Mouse (Mus musculus) layer of hippocampus, postnatal 14 days (tissue): ENCODE measurements at regions not wholly inside any gene's neighbourhood (a gene's known extent, or its start where the extent isn't known, plus 50 kb on each side); places are given as distances from the start of the nearest gene placed in this dataset.
A peak's percentile ranks its signal among the peaks of the same experiment; 100 is the strongest.
"Not testable (repeated sequence)": the region's sequence is repeated elsewhere in the genome, so short reads cannot be mapped to it uniquely, and the experiment has no call there.

Experiments used
- DNase-seq, 2 experiments: peaks; one replicate each; pipeline ENCODE4 v3.0.0; 2021 to 2022; ENCODE audit warnings: low spot score in 2 of 2, mixed read lengths in 1 of 2

GRCm38 (mm10) chr3:138609749-138610148 is 83.8 kb downstream of the Eif4e start:
- DNase-seq = no peak

GRCm38 (mm10) chr3:138612884-138613653 is 87.1 kb downstream of the Eif4e start:
- DNase-seq = no peak

GRCm38 (mm10) chr3:138613680-138614079 is 87.7 kb downstream of the Eif4e start:
- DNase-seq = no peak

- no peak for DNase-seq
These were observed 88.9 kb downstream of the Eif4e start for GRCm38 (mm10) chr3:138614899-138615298.

- no peak for DNase-seq
These were observed 94.3 kb downstream of the Eif4e start for GRCm38 (mm10) chr3:138620263-138620662.

- DNase-seq = no peak
These were observed 98.1 kb downstream of the Eif4e start for GRCm38 (mm10) chr3:138624128-138624527.

GRCm38 (mm10) chr3:138626230-138626629 is 100.3 kb downstream of the Eif4e start:
- no peak for DNase-seq

GRCm38 (mm10) chr3:138630231-138630630 is 104.3 kb downstream of the Eif4e start:
- no peak for DNase-seq

- DNase-seq = no peak
These were observed 106.1 kb downstream of the Eif4e start for GRCm38 (mm10) chr3:138632086-138632485.

GRCm38 (mm10) chr3:138642026-138642425 is 100.0 kb upstream of the Tspan5 start:
- DNase-seq = no peak

GRCm38 (mm10) chr3:138643951-138644285 is 98.1 kb upstream of the Tspan5 start:
- DNase-seq = no peak

GRCm38 (mm10) chr3:138644286-138644951 is 97.6 kb upstream of the Tspan5 start:
- DNase-seq = no peak

- peak in 1 of 2 experiments; percentile 45 for DNase-seq
These were observed 96.7 kb upstream of the Tspan5 start for GRCm38 (mm10) chr3:138645320-138645719.

- no peak for DNase-seq
These were observed 92.3 kb upstream of the Tspan5 start for GRCm38 (mm10) chr3:138649699-138650098.

- DNase-seq = not testable (repeated sequence)
These were observed 91.3 kb upstream of the Tspan5 start for GRCm38 (mm10) chr3:138650671-138651070.

- DNase-seq = no peak
These were observed 90.4 kb upstream of the Tspan5 start for GRCm38 (mm10) chr3:138651361-138652205.

GRCm38 (mm10) chr3:138652206-138652605 is 89.8 kb upstream of the Tspan5 start:
- DNase-seq = no peak

- peak in 1 of 2 experiments; percentile 29 for DNase-seq
These were observed 89.3 kb upstream of the Tspan5 start for GRCm38 (mm10) chr3:138652685-138653084.

GRCm38 (mm10) chr3:138653549-138654246 is 88.3 kb upstream of the Tspan5 start:
- DNase-seq = no peak

- no peak for DNase-seq
These were observed 87.2 kb upstream of the Tspan5 start for GRCm38 (mm10) chr3:138654610-138655371.
